Mouse (Mus musculus) lung, adult 2 months (tissue): Measurements from ENCODE around the gene Olfr571.

ENCODE experiments used
- CTCF ChIP-seq: fragments of 200-500 bp; IDR thresholded peaks from 2 replicates; pipeline ENCODE4 v1.5.1; 2011; ENCODE audit warnings: mild to moderate bottlenecking, low read length, control low read depth; ENCODE audit not compliant: insufficient read depth
- POLR2A ChIP-seq: fragments of 200-500 bp; IDR thresholded peaks from 2 replicates; pipeline ENCODE4 v1.6.1; 2011; ENCODE audit warnings: low read depth, mild to moderate bottlenecking, control low read depth, low read length, borderline replicate concordance; ENCODE audit errors: extremely low read depth

DNA sequence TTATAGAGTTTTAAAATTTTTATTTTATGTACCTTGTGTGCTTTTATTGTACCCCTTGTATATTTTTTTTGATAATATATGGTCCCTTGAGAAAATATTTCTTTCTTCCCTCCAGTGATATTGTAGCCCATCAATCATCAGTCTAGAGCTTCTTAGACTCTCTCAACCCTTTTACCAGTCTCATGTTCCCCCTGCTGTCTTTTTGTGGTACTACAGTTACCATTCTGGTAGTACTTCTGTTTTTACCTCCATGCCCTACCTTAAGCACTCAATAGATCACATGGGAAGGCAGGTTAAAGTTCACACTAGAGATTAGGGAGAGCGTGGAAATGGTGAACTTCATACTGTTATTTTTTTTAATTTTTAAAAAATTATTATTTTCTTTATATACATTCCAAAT lies 2.3 kb upstream of the Olfr571 start:
- TF ChIP-seq POLR2A = no peak
- TF ChIP-seq CTCF = no peak
